Mouse (Mus musculus) WW6 (cell line): ENCODE results near the gene Krtcap3.
"Not testable (repeated sequence)": the region's sequence is repeated elsewhere in the genome, so short reads cannot be mapped to it uniquely, and the experiment has no call there.

ENCODE experiments used
- DNase-seq: peaks from one replicate; pipeline ENCODE4 v3.0.0-alpha.2; 2013; ENCODE audit warnings: low read depth, low spot score

Gene Krtcap3

DNA sequence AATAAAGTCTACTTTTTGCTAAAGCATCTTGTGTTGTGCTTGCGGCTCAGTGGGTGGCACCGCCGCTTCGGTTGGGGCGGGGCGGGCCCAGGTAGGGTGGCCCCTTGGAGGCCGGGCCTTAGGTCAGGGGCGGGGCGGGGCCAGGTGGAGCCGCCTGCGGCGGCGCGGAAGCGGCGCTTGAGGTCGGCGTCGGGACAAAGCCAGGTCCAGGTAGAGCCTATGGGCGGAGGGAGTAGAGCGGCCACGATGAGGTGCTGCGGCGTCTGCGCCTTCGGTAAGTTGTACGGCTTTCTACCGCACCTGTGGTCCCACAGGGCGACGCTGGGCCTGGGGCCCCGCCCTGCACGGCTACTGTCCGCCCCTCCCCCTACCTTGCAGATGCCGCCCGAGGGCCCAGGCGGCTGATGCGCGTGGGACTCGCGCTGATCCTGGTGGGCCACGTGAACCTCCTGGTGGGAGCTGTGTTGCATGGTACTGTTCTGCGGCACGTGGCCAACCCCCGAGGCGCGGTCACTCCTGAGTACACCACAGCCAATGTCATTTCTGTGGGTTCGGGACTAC, at the start of gene Krtcap3:
TSS of gene Krtcap3 (plus strand) at position 151 of the 561 bp plus-strand sequence.
- peak; percentile 61 for DNase-seq

GRCm38 (mm10) chr5:31201742-31202590, 49.5 kb upstream of the Krtcap3 start, which contains the start of gene Zfp513:
Gene Zfp513 (minus strand): TSS chr5:31202303.
- DNase-seq: peak; percentile 93

DNA sequence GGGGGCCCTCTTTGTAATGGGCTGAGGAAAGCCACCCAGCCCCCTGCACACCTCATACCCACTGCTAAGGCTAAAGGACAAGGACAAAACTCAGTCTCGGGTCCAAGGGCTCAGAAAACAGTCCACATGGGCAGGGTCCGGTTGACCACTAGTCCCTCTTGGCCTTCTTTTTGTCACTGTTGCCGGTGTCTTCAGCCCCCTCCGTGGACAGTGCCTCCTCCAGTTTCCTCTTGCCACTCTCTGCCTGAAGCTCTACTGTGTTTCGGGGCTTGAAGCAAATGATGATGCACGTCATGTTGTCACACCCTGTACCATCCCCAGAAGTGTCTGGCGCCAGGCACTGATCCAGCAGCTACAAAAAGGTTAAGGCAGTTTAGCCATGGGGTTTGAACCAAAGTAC, 48.6 kb upstream of the Krtcap3 start:
- no peak for DNase-seq

DNA sequence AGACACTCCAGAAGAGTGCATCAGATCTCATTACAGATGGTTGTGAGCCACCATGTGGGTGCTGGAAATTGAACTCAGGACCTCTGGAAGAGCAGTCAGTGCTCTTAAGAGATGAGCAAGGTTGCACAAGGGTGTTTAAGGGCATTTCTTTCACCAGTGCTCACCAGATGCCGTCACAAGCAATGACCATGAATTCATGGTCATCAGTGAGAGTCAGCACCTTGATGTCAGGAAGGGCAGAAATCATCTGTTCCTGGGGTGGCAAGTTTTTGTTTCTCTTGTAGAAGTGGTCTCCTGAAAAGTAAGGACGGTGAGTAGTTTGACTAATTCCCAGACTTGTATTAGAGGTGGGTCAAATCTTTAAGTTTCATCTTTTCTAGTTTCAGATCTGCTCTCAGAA, 47.6 kb upstream of the Krtcap3 start:
- no peak for DNase-seq

DNA sequence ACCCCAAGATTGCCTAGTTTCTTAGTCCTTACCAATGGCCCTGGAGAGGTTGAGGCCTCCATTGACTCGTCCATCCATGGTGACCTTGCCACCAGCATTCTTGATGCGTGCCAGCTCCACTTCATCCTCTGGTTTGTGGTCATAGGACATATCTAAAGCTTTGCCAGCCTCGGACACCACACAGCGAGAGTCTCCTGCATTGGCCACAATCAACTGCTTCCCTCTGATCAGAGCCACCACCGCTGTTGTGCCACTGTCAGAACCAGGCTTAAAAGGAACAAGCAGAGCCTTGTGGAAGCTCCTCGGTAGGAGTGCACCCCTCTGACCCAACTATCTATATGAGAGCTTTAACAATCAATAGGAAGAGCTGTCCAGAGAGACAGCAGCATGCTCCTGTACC, 47.1 kb upstream of the Krtcap3 start:
- DNase-seq: no peak

GRCm38 (mm10) chr5:31216554-31216953, 34.9 kb upstream of the Krtcap3 start:
- not testable (repeated sequence) for DNase-seq

DNA sequence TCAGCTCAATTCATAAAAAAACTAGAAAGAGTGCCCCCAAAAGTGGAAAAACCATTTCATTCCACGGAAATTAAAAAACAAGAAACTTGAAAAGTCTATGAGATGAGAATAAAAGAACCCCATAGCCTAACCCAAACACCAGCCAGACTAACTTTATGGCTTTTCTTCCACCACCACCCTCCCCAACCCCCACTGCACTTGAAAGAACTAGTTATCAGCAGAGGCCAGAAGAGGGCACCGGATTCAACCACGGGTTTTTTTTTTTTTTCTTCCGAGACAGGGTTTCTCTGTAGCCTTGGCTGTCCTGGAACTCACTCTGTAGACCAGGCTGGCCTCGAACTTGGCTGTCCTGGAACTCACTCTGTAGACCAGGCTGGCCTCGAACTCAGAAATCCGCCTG, 33.2 kb upstream of the Krtcap3 start:
- no peak for DNase-seq

GRCm38 (mm10) chr5:31219070-31219469, 32.4 kb upstream of the Krtcap3 start:
- DNase-seq: no peak

DNA sequence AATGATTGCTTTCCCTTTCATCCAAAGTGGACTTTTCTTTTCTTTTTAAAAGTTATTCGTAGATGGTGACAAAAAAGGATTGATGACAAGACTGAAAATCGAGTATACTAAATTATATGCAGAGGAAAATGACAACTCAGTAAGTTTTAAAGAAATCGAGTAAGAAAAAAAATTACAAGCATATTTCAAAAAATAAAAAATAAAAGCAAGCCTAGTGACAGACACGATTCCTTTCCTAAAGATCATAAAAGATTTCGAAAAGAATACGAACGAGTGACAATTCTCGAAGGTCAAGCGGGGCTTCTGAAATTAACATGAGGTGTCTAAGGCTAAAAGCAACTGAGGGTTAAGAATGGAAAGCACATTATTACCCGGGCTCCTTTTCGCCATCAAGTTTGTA, 32.0 kb upstream of the Krtcap3 start:
- no peak for DNase-seq

- no peak for DNase-seq
Observed at GRCm38 (mm10) chr5:31219911-31220447, 31.5 kb upstream of the Krtcap3 start.

DNA sequence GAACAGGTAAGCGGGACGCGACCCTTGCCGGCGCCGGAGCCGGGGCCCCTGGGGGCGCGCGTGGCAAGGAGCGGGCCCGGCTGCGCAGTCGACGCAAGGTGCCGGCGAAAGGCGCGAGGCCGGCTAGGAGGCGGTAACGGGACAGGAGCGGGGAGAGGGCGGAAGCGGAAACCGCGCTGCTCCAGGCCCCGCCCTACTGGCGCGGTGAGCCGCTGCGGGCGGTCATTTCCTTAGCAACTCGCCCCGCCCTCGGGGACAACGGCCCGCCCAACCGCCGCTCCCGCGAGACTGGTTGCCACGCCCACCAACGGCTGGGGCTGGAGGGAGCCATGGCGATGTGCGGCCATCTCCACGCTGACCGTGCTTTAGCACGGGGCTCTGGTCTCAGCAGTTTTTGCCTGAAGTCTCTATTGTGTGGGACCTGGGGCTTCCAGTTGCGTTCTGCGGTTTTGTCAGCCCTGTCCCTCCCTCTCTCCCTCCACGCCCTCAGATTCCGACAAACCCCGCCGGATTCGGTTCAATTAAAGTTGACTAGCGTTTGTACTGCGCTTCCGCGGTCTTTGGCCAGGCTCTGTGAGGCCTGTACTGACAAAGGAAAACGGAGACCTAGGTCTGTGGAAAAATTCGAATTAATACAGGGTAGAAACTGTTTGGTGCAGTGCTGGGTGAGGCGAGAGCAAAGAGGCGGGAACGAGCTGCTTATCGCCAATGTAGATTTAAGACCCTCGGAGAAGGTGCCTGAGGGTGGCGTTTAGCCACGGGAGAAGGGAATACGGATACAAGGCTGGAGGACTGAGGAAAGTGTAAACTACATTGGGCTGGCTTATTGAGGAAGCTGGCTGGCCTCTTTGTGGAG, 30.8 kb upstream of the Krtcap3 start, which contains the start of gene Ppm1g:
TSS of gene Ppm1g (minus strand) at position 240 of the 856 bp plus-strand sequence.
- DNase-seq: peak; percentile 87

- no peak for DNase-seq
Observed at GRCm38 (mm10) chr5:31221304-31221945, 30.1 kb upstream of the Krtcap3 start.

- no peak for DNase-seq
Observed at GRCm38 (mm10) chr5:31222696-31223095, 28.8 kb upstream of the Krtcap3 start.

- no peak for DNase-seq
Observed at GRCm38 (mm10) chr5:31226641-31227040, 24.9 kb upstream of the Krtcap3 start.

GRCm38 (mm10) chr5:31240637-31241521, 10.6 kb upstream of the Krtcap3 start, which contains the start of the genes Nrbp1 and Gm9970:
Gene Nrbp1 (plus strand): TSS chr5:31240864.
Gene Gm9970 (minus strand): TSS chr5:31241232.
- peak; percentile 86 for DNase-seq

DNA sequence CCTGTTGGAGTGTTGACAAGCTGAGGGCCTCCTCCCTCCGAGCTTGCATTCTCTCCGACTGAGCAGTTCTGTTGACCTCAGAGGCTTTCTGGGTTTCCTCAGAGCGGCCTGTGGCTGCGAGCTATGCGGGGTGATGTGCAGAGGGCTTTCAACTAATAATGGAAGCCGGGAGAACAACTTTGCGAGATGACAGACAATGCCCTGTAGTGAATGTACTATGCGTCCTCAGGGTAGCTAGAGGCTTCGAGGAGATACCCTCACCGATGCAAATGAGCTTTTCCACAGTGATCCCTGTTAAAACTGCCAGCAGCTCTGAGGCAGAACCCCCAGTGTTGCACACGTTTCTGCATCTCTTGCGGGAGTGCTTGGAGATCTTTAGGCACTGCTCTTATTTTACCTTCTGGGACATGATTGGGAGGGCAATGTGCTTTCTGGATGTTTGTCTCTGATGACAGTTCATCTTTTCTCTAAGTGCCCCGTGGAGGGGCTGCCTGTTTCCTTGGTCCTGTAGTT, 9.9 kb upstream of the Krtcap3 start:
- no peak for DNase-seq

DNA sequence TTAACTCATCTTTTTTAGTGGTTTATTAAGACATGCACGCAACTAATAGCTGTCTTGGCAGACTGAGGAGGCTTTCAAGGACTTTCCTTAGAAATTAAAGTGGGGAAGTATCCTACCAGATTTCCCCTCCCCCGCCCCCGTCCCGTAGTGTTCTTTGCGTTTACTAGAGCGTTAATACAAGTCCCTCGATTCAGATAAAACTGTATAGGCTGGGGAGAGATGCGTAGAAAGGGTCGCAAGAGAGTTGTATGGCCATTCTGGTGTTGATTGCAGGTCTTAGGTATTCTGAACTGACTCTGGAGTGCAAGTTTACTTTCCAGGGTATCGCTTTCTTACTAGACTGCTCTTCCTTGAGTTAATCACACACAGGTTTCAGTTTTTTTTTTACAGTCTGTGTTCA, 9.3 kb upstream of the Krtcap3 start:
- no peak for DNase-seq

- DNase-seq: no peak
Observed at GRCm38 (mm10) chr5:31250716-31251115, 775 bp upstream of the Krtcap3 start.

DNA sequence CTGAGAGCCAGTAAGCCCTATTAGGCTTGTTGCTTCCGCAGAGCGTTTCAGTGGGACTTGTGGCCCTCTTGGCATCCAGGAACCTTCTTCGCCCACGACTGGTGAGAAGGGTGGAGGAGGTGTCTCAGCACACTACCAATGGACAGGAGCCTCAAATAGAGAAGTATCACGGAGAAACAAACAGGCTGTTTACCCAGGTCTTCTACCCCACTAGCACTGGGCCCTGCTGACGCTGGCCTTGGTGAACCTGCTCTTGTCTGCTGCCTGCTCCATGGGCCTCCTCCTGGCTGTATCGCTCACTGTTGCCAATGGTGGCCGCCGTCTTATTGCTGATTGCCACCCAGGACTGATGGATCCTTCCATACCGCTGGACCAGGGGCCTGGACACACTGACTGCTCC, 660 bp downstream of the Krtcap3 start:
- no peak for DNase-seq
